ENCODE assay signal across 9 mouse cellular contexts in genomic region chr10:78129423-78129822, GRCm38 (mm10). TPM values are rescaled to one million over a fixed set of nuclear protein-coding genes. Genes with fewer than 3 reads are reported as not detected.
DNase-seq lines count a peak whose midpoint lies in the region; ATAC-seq and TF ChIP-seq lines count a peak whose summit lies in the region.
"Had no signal": no experiment of that assay in that cellular context is flagged by ENCODE, and none has a peak within 500 bp of the region (broad histone marks: within the 10 kb centered on the region; RNA-seq: fewer than 3 reads in every experiment).

No protein-coding gene starts in this region.

- DNase-seq in gastrocnemius, adult 2 months: peak; percentile 56
- DNase-seq in gastrocnemius, postnatal 4 days (ENCODE audit: low spot score in 2 of 2): no peak
- DNase-seq in kidney, postnatal 10 days: peak; percentile 56
- DNase-seq in urinary bladder, postnatal 14 days (ENCODE audit: low spot score): peak; percentile 53
- DNase-seq in urinary bladder, postnatal 10 days (ENCODE audit: low spot score): no peak
- DNase-seq in yolk sac, embryonic 10.5 days (ENCODE audit: low spot score): no peak

- intact Hi-C loops in gastrocnemius, adult 2 months (cut with DNase I): no loop called here

- no peak for TF ChIP-seq CTCF in gastrocnemius, adult 2 months (IDR thresholded peaks at IDR 0.05)

- 57% methylated on average over 11 of the region's 11 CpGs for WGBS in kidney, embryonic 14.5 days

- H3K36me3 ChIP-seq in kidney, embryonic 14.5 days (ENCODE audit: control insufficient read depth, insufficient read depth, low read length): no peaks in the 10 kb centered on the region
- H3K36me3 ChIP-seq: forebrain, embryonic 10.5 days; midbrain, embryonic 15.5 days had no signal

- H3K27me3 ChIP-seq in kidney, embryonic 14.5 days (ENCODE audit: control insufficient read depth, insufficient read depth, low read length): no peaks in the 10 kb centered on the region
- H3K27me3 ChIP-seq: midbrain, embryonic 15.5 days had no signal

- no peak overlapping the region for H3K9ac ChIP-seq in kidney, embryonic 14.5 days (ENCODE audit: low read depth, low read length)
- H3K9ac ChIP-seq: midbrain, embryonic 15.5 days had no signal

- H3K9me3 ChIP-seq in kidney, embryonic 14.5 days (ENCODE audit: control insufficient read depth, low read length): no peaks in the 10 kb centered on the region
- H3K9me3 ChIP-seq: forebrain, embryonic 10.5 days; midbrain, embryonic 15.5 days had no signal

- H3K4me1 ChIP-seq in kidney, embryonic 14.5 days (ENCODE audit: control insufficient read depth, insufficient read depth, low read length): peaks cover 1% of the 10 kb centered on the region
- H3K4me1 ChIP-seq: midbrain, embryonic 15.5 days had no signal

- H3K4me2 ChIP-seq in kidney, embryonic 14.5 days (replicated peaks; ENCODE audit: low read depth, low read length): no peak overlapping the region
- H3K4me2 ChIP-seq: midbrain, embryonic 15.5 days had no signal

- no peak overlapping the region for H3K4me3 ChIP-seq in gastrocnemius, adult 2 months
- no peak overlapping the region for H3K4me3 ChIP-seq in kidney, embryonic 14.5 days (ENCODE audit: low read length)
- H3K4me3 ChIP-seq: forebrain, embryonic 10.5 days; midbrain, embryonic 15.5 days had no signal

- no peak for ATAC-seq in kidney, embryonic 14.5 days (ENCODE audit: low FRiP score, low TSS enrichment)
- ATAC-seq: midbrain, embryonic 15.5 days had no signal

- peak overlapping the region; percentile 48; the same call in 1 of the 2 replicates for H3K27ac ChIP-seq in gastrocnemius, adult 2 months
- H3K27ac ChIP-seq in kidney, embryonic 14.5 days (ENCODE audit: low read depth, low read length): no peak overlapping the region
- H3K27ac ChIP-seq: forebrain, embryonic 10.5 days; midbrain, embryonic 15.5 days had no signal

RNA-seq across cellular contexts. Expression of gene D10Jhu81e, which starts 40.2 kb away (rescaled TPM):
- 100 to 1,000 TPM; 231 to 289 TPM for total RNA-seq in gastrocnemius, adult 2 months (2021)
- 100 to 1,000 TPM; 111 to 120 TPM for total RNA-seq in gastrocnemius, postnatal 4 days (2021)
- polyA plus RNA-seq in kidney, embryonic 14.5 days (2014; fragmentation: Nextera tagmentation; extraction: Ambion mirVana): 16.3 and 85.4 TPM in 2 replicates

RNA-seq across cellular contexts. Expression of gene Pwp2, which starts 55.5 kb away (rescaled TPM):
- 10 to 100 TPM; 10.7 to 11.0 TPM for total RNA-seq in gastrocnemius, adult 2 months (2021)
- total RNA-seq in gastrocnemius, postnatal 4 days (2021): 10 to 100 TPM in 1 of 2 experiments, 1 to 10 TPM in 1; 8.9 to 10.5 TPM
- polyA plus RNA-seq in kidney, embryonic 14.5 days (2014; fragmentation: Nextera tagmentation; extraction: Ambion mirVana): 10.4 and 19.9 TPM in 2 replicates

Comparison
In these comparisons a context has a peak if more than half of its experiments do, and no peak if none do; other contexts are left out.
1. DNase-seq: peak in gastrocnemius, adult 2 months (single experiment), kidney, postnatal 10 days (single experiment) and urinary bladder, postnatal 14 days (single experiment); none in gastrocnemius, postnatal 4 days (0 of 2), urinary bladder, postnatal 10 days (single experiment) and yolk sac, embryonic 10.5 days (single experiment).